Mouse (Mus musculus) ES-Bruce4 (cell line): ENCODE measurements at regions not wholly inside any gene's neighbourhood (a gene's known extent, or its start where the extent isn't known, plus 50 kb on each side); places are given as distances from the start of the nearest gene placed in this dataset.

Experiments used
- EP300 ChIP-seq: IDR thresholded peaks from 2 replicates; pipeline ENCODE4 v1.6.1; 2011; ENCODE audit warnings: low read depth, low read length; ENCODE audit not compliant: insufficient read depth
- POLR2A ChIP-seq: IDR thresholded peaks from one replicate; pipeline ENCODE4 v1.8.1; 2011; ENCODE audit warnings: low read length; ENCODE audit not compliant: insufficient read depth

GRCm38 (mm10) chr3:6886200-6887052 is 266.2 kb upstream of the 1700008P02Rik start:
- TF ChIP-seq POLR2A (no peak), EP300 (no peak)
